Mouse (Mus musculus): ENCODE results near the gene Erlin1. TPM values are rescaled to one million over a fixed set of nuclear protein-coding genes. Genes with fewer than 3 reads are reported as not detected.

Erlin1 gene
- polyA plus RNA-seq, 1 experiment from 2014 or later = 22.6 TPM

Other genes with a start within 250 kb of the Erlin1 start
- gene Dnmbp, start 129.6 kb downstream of the Erlin1 start, polyA plus RNA-seq (2016; fragmentation: Nextera tagmentation; extraction: Ambion mirVana) = 19.4 and 22.0 TPM in 2 replicates
- gene Cpn1, start 83.2 kb downstream of the Erlin1 start, polyA plus RNA-seq (2016; fragmentation: Nextera tagmentation; extraction: Ambion mirVana) = 0.10 TPM in 1 of 2 replicates, not detected in the other
- not detected in 2 replicates for gene Cyp2c23, start 40.6 kb downstream of the Erlin1 start, polyA plus RNA-seq (2016; fragmentation: Nextera tagmentation; extraction: Ambion mirVana)
- 35.9 and 48.2 TPM in 2 replicates for gene Chuk, start 37.7 kb upstream of the Erlin1 start, polyA plus RNA-seq (2016; fragmentation: Nextera tagmentation; extraction: Ambion mirVana)
- 41.2 and 46.9 TPM in 2 replicates for gene Cwf19l1, start 66.1 kb upstream of the Erlin1 start, polyA plus RNA-seq (2016; fragmentation: Nextera tagmentation; extraction: Ambion mirVana)
- 105 and 113 TPM in 2 replicates for gene Bloc1s2, start 76.7 kb upstream of the Erlin1 start, polyA plus RNA-seq (2016; fragmentation: Nextera tagmentation; extraction: Ambion mirVana)
- gene Pkd2l1, start 122.7 kb upstream of the Erlin1 start, polyA plus RNA-seq (2016; fragmentation: Nextera tagmentation; extraction: Ambion mirVana) = not detected in 2 replicates
- 0.41 TPM in 1 of 2 replicates, not detected in the other for gene Scd3, start 133.5 kb upstream of the Erlin1 start, polyA plus RNA-seq (2016; fragmentation: Nextera tagmentation; extraction: Ambion mirVana)
- 324 and 335 TPM in 2 replicates for gene Scd2, start 223.9 kb upstream of the Erlin1 start, polyA plus RNA-seq (2016; fragmentation: Nextera tagmentation; extraction: Ambion mirVana)